Mouse (Mus musculus): ENCODE data around the gene Sfxn5. TPM values are rescaled to one million over a fixed set of nuclear protein-coding genes. Genes with fewer than 3 reads are reported as not detected.
A peak's percentile ranks its signal among the peaks of the same experiment; 100 is the strongest.

The Sfxn5 gene
- total RNA-seq, 2 experiments from 2014 or later: 0.31 to 1.3 TPM

DNA sequence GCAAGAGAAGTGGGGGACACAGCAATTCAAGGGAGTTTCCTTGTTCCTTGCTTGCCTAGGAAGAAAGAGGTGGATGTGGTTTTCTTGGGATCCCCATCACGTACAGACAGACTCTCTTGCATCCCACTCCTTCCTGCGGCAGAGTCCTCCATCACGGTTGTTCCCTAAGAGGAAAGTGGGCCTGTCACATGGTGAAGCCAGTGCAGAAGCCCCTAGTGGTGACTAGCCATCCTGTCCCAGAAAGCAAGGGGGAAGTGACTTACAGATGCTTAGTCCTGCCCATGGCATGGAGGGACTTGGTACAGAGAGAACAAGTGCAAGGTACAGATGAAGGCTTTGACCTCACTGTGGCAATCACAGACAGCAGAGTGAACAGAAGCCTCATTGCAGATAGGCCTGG is 79.9 kb downstream of the Sfxn5 start:
- ATAC-seq (replicated peaks; ENCODE audit: low FRiP score, low TSS enrichment, poor library complexity, severe bottlenecking): no peak

DNA sequence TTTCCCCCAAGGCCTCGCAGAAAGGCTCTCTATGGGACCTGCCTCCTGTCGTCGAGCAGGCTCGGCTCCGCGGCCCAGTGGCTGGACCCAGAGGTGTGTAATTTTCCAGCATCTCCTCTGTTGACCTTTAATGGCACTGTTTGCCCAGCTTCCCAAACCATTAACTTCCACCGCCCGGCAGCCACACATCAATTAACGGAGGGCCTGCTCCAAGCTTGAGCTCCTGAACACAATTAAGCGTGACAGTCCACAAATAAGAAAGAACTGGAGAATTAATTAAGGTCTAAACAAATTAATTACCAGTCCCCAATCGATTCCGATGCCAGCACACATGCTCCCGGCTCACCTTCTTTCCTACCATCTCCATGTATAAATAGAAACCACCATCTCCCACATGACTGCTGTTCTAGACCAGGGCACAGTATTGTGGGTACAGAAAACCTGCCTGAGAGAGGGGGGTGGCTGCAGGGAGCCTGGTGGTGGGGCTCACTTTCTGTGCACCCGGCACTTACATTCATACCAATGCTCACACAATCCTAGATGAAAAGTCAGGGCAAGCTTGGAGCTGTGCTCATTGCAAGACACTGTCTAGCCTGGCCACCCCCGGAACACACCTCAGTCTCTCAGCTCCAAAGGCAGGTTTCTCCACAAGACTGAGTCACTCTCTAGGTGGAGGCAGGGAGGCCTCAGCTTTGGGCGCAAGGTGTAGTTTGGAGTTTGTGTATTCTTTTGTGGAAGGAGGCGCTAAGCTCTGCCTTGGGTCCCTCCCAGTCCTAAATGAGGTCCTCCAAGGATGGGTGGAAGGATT is 80.8 kb downstream of the Sfxn5 start:
- no peak for ATAC-seq (replicated peaks; ENCODE audit: low FRiP score, low TSS enrichment, poor library complexity, severe bottlenecking)

DNA sequence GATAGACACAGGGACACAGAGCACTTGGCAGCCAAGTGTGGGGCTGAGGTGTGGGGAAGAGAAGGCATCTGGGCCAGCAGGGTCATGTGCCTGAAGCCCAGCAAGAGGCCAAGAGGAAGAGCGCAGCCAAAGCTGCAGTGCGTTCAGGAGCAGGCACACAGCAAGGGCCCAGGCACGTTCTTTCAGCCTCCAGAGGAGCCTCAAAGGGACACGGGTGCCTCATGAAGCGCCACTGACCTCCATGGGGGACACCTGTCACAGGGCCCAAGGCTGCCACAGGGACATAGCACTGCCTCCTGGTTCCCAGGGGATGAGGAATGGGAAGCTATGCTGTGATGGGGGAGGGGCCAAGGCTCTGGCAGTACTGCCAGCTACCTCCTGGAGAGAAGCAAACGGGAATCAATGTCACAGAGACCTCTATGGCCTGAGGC is 82.4 kb downstream of the Sfxn5 start:
- 0 out of 2 replicates have a peak, but pooled peaks have one; percentile 18 for ATAC-seq (replicated peaks; ENCODE audit: low FRiP score, low TSS enrichment, poor library complexity, severe bottlenecking)

DNA sequence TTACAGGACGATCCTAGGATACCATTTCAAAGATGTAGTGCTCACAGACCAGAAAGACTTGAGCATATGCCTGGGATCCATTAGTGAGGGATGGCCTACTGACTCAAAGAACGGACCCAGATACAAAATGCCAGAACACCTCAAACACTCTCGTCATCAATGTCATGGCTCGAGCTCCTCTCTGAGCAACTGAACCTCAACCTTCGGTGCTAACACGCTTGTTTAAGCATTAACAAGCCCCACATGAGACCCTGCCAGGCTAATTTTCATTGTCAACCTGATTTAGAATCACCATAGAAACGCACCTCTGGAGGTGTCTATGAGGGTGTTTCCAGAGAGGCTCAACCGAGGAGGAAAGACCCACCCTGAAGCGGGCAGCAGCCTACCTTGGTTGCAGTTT is 83.4 kb downstream of the Sfxn5 start:
- no peak for ATAC-seq (replicated peaks; ENCODE audit: low FRiP score, low TSS enrichment, poor library complexity, severe bottlenecking)

DNA sequence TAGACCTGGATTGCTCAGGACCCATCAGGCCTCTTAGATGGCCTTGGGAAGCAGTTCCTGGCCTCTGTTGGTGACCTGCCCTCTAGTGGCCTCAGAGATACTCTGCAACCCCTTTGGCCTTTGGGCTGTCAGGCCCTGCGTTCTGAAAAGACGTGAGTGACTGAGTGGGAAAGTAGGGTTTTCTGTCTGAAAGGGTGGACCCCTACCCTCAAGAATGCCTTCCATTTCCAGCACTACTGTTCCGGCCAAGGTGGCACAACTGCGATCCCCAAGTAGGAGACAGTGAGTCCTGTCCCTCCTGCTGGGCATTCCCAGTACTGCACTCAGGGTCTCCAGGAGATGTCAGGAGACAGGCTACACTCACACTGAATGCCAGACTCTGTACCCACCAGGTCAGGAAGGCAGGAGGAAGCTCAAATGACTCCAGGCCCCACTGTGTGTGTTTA is 94.2 kb downstream of the Sfxn5 start:
- peak; percentile 88 for ATAC-seq (replicated peaks; ENCODE audit: low FRiP score, low TSS enrichment, poor library complexity, severe bottlenecking)

DNA sequence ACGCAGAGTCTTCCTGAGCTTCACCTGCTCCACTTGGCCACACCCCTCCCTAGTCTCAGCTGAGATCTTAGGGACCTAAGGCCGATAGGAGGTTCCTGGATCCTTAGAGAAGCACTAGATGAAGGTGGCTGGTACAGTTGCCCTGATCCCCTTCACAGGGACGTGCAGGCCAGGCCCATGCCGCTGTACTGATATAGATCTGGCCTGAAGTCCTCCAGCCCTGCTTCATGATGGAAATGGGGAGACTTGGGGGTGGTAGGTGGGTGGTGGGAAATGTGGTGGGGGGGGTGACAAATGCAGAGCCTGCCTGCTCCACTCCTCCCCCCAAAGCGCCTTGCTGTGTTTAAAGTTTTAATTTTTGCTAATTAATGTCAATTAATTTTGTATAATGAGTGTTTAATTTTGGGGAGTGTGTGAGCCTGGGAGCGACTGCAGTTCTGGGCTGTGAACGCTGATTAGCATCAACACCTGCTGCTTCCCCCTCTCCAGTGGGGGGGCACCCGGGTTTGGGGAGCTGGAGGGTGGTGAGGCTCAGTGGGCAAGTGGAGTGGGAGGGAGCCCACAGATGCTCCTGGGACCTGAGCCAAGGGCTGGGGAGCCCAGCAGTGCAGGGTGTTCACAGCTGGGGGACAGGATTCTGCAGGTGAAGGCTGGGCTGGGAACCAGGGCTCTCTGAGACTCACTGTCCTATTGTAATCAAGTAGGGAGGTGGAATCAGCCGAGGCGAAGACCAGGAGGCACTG is 95.5 kb downstream of the Sfxn5 start:
- no peak for ATAC-seq (replicated peaks; ENCODE audit: low FRiP score, low TSS enrichment, poor library complexity, severe bottlenecking)

DNA sequence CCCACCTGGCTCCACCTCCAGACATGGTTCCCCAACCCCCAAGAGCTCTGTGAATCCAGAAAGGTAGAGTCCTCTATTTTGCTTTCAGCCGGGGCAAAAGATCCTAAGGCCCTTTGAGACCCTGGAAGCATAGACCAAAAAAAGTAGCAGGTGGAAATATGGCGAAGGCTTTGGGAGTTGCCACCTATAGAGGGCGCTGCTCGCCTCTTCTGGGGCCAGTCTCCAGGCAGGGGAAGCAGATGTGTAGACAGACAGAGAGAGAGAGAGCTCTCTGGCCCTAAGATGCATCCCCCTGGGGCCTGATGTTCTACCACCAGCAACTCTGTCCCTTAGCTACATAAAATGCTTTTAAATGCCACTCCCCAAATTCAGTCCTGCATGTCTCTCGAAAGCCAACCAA is 96.2 kb downstream of the Sfxn5 start:
- no peak for ATAC-seq (replicated peaks; ENCODE audit: low FRiP score, low TSS enrichment, poor library complexity, severe bottlenecking)

DNA sequence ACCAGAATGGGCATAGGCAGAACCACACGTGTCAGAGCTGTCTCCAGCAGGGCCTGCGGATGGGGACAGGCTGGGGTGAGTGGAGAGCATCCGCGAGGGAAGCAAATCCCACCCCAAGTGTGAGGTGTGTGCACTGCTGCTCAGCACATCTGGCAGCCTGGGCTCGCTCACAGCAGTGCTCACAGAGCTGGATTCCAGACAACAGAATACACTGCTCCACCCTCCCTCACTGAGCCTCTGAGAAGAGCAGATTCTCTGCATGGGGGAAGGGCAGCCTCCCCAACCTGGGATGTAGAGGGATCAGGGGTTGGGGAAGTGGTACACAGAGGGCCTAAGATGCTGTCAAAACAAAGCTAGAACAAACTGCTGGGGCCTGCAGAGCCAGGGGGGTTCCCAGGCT is 98.4 kb downstream of the Sfxn5 start:
- ATAC-seq (replicated peaks; ENCODE audit: low FRiP score, low TSS enrichment, poor library complexity, severe bottlenecking): no peak

DNA sequence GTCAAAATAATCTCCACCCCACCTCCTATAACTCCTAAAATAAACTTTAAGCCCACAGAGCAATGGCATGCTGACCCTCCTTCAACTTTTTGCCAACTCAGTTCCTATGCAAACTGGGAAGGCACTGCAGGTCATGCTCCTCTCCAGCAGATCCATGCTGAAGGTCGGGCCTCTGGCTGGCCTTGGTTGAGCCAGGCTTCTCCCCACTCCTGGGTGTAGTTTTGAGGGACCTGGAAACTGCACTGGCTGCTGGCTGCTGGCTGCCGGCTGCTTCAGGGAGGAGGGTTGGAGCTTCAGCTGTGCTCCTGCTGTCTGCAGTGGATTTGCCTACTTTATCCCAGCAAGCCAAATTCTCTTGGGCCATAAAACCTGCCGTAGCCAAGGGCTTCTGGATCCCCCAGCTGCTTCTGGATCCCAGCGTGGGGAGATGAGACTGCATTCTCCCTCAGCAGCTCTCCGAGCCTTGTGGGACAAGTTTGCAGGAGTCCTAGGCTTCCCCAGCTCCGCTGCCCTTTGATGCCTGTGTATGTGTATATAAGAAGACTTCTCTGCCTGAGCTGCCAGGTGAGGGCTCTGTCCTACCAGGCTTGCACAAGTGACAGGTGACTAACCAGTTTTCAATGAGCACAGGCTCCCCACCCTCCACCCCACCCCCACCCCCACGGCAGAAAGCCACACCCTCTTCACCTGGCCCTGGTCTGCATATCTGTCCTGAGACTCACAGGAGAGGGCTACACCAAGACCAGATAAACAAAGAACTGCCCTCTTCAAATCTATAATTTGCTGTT is 100.2 kb downstream of the Sfxn5 start:
- ATAC-seq (replicated peaks; ENCODE audit: low FRiP score, low TSS enrichment, poor library complexity, severe bottlenecking): no peak

DNA sequence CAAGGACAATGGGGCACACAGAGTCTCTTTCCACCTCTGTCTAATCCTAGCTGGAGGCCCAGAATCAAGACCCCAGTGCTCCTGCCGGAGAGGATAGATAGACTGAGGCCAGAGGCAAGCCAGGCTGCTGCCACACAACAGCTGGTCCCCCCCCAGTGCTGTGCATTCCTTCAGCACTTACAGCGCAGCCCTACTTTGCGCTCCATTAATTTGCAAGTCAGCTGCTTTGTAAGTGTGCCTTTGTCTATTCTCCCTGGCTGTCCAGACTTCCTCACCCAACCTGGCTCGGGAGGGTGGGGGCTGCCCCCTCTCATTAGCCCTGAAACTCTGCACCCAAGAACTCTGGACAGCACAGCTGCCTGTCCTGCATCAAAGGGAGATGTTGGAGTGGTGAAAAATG is 101.2 kb downstream of the Sfxn5 start:
- no peak for ATAC-seq (replicated peaks; ENCODE audit: low FRiP score, low TSS enrichment, poor library complexity, severe bottlenecking)

DNA sequence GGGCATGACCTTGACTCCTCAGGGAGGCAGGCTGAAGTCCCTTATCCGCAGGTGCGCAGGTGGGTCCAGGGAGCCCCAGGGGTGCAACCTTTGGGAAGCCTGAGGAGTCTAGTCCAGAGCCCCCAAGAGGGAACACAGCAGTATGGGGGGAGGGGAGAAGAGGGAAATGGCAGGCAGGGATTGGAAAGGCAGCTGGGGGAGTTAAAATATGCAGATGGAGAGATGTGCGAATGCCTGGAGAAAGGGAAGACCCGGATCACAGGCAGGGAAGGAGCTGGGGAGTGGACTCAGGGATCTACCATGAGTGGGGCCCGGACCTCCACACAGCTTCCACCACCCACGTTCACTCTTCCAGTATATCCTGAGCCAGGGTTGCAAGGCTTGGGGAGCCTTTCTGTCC is 101.8 kb downstream of the Sfxn5 start:
- no peak for ATAC-seq (replicated peaks; ENCODE audit: low FRiP score, low TSS enrichment, poor library complexity, severe bottlenecking)

DNA sequence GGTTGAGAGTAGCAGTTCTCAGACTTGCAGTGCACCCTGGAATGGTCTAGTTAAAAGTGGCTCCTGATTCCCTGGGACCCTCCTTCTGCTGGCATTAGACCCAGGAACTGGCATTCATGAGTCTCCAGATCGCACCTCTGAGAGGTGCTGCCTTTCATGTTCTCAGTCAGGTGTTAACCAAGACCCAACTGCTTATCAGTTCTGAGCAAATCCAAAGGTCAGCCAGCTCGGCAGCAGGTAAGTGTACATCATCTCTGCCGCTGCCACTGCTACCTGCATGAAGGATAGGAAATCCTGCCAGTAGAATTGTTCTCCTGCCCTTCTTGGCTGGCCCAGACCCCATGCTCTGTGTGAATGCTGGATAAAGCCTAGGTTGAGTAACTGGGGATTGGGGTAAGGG is 102.5 kb downstream of the Sfxn5 start:
- ATAC-seq (replicated peaks; ENCODE audit: low FRiP score, low TSS enrichment, poor library complexity, severe bottlenecking): no peak

DNA sequence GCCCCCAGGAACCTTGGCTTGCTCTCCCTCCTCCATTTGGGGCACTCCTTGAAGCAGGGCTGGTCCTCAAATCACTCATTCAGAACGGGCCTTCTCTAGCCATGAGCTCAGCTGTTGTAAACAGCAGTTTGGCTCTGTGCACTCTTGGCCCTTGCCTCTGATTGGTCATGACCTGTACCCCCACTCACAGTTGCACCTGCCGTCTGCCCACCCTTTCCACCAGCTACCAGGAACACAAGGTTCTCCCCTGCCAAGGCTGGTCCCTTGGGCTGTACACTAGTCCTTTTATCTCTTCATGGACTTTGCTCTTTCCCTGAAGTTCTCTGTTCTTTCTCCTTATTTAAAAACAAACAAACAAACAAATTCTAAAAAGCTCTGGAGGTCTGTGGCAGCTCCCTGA is 105.7 kb downstream of the Sfxn5 start:
- no peak for ATAC-seq (replicated peaks; ENCODE audit: low FRiP score, low TSS enrichment, poor library complexity, severe bottlenecking)

DNA sequence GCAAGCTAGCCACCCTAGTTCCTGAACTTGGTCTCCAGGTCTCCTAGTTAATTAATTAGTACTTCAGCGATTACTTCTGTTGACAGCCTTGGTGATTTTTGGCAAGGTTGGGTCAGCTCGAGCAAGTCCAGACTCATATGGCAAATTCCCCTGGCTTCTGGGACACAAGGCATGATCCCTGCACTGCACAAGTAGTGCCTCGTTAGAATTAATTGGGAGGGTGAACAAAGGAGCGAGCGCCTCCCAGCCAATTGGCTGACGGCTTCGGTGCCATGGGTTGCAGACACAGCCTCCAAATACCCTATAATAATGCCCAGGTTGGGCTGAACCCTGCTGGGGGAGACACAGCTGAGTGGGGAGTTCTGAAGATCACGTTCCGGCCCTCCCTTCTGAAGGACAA is 106.7 kb downstream of the Sfxn5 start:
- ATAC-seq (replicated peaks; ENCODE audit: low FRiP score, low TSS enrichment, poor library complexity, severe bottlenecking): no peak

DNA sequence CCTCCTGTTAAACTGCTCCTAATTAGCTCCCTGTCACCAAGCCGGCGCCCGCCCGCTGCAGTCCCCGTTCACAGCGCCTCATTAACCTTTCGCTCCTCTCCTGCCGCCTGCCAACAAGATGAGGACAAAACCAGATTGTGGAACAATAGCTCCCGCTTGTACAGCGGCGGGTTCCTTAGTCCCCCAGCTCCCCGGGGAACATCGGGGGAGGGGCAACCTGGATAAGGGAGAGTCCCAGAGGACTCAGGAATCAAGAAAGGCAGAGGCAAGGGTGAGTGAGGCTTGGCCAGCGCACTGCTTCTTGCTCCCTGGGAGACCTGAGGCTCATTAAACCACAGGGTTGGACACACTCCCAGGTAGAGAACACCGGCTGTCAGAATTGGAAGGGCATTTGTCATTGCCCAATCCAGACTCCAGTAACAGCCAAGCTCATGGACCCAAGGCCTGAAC is 108.8 kb downstream of the Sfxn5 start:
- no peak for ATAC-seq (replicated peaks; ENCODE audit: low FRiP score, low TSS enrichment, poor library complexity, severe bottlenecking)

DNA sequence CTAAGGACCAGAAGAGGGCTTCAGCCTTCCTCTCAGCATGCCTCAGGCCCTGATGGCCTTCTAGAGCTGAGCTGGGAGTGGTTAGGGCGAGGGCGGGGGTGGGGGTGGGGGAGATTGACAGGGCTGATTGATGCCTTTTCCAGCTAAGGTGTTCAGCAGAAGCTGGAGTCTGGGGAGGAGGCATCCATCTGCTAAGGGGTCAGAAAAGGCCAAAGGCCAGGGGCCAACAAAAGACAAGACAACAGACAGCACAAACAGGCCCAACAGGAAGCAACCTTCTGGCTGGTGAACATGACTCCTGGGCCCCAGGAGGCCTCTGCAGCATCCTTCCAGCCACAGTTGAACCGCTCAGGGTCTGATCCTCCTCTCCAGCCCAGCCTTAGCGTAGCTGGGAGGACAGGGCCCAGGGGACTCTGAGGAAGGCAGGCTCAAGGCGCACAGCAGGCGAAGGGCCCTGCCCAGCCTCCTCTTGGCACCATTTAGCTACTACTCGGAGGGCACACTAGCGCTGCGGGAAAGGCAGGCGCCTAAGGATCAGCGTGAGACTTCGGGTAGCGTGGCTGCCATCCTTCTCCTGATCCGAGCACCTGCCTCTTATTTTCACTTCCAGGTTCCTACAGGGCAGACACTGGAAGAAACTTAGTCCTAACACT is 109.6 kb downstream of the Sfxn5 start:
- ATAC-seq (replicated peaks; ENCODE audit: low FRiP score, low TSS enrichment, poor library complexity, severe bottlenecking): no peak

DNA sequence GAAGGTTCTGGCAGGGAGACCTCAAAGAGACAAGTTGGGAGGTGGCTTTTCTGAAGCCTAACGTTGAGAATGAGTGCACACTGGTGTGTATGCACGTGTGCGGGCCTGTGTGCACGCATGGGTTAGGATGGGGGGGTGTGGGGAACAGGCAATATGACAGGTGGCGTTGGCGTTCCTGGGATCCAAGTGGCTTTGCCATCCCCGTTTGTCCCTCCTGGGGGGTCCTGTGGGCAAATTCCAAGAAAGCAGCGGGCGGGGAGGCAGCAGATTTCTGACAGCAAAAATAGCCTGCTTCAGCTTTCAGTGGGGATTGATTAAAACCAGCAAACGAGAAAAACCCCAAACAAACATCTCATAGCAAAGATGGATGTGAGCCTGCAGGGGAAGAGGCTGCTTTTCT is 110.7 kb downstream of the Sfxn5 start:
- ATAC-seq (replicated peaks; ENCODE audit: low FRiP score, low TSS enrichment, poor library complexity, severe bottlenecking): no peak

DNA sequence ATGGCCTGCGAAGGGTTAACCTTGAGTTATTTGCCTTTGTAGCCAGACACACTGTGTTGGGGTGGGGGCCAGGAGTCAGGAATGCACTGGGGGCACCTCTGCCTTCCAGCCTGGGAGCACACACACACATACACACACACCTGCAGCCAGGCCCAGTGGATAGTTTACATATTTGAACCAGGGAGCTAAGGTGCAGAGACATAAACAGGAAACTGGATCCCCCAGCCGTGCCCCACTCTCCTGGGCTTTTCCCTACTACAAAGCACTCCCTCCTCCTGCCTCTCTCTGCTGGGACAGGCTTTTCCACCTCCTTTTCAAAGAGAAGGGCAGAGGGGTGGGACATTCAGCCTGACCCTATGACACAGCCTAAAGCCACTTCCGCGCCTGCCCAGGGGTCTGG is 112.3 kb downstream of the Sfxn5 start:
- no peak for ATAC-seq (replicated peaks; ENCODE audit: low FRiP score, low TSS enrichment, poor library complexity, severe bottlenecking)

DNA sequence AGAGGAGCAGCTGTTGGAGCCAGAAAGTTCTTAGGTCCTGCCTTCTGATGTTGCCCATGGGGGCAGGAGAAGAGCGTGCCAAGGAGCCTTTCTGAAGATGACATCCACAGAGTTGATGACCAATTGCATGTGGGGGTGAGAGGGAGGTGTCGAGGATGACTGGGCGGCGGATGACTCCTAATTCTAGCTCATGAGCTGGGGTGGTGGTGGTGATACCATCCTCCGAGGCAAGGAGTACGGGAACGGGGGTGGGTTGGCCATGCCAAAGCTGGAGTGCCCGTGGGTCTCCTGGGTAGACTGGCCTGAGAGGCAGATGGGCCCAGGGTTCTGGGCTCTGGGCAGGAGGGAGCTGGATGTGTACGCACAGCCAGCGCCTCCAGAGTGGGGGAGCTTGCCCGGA is 113.5 kb downstream of the Sfxn5 start:
- no peak for ATAC-seq (replicated peaks; ENCODE audit: low FRiP score, low TSS enrichment, poor library complexity, severe bottlenecking)

Measured in megakaryocyte-erythroid progenitor cell, adult 5-6 weeks (primary cell).